Mouse (Mus musculus) kidney, adult 18-20 months (tissue): Measurements from ENCODE around the gene Gipc2.

Source experiments
- DNase-seq: peaks from one replicate; pipeline ENCODE4 v3.0.0; 2021

Gene Gipc2

GRCm38 (mm10) chr3:152064166-152064565 is 101.9 kb downstream of the Gipc2 start:
- no peak for DNase-seq

- DNase-seq = no peak
These were observed 103.2 kb downstream of the Gipc2 start for GRCm38 (mm10) chr3:152062806-152063205.

DNA sequence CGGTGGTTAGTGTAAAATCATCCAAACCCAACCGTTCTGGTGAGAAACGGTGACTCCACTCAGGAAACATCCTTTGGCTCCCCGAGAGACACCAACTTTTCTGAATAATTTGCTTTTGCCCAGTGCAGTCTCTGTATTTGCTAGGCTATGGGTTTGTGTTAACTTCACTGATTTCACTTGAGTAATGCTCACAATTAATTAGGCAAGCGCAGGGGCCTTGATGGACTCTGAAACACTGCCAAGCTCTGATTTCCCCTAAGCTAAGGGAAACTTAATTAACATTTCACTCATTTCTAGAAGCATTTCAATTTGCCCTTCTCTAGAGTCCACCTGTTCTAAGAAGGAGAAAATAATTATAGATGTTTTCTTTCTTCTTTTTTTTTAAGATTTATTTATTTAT is 104.9 kb downstream of the Gipc2 start:
- DNase-seq = no peak

- no peak for DNase-seq
These were observed 107.8 kb downstream of the Gipc2 start for GRCm38 (mm10) chr3:152058235-152058634.

DNA sequence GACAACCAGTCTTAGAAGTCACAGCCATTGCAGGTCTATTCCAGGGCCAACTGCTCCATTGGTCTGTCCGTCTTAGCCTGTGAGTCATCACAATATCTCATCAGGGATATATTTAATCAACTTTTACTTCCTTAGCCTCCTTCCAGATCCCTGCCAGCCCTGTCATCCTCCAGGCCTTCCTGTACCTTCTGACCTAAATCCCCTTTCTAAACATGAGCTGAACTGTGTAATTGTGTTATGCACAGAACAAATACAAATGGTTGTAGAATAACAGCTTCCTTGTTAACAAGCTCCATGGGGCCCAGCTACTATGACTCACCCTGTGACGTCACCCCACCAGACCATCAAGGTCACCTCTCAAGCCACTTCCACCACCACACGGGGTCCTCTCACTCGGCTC is 111.8 kb downstream of the Gipc2 start:
- DNase-seq = no peak

GRCm38 (mm10) chr3:152051959-152052358 is 114.1 kb downstream of the Gipc2 start:
- no peak for DNase-seq

DNA sequence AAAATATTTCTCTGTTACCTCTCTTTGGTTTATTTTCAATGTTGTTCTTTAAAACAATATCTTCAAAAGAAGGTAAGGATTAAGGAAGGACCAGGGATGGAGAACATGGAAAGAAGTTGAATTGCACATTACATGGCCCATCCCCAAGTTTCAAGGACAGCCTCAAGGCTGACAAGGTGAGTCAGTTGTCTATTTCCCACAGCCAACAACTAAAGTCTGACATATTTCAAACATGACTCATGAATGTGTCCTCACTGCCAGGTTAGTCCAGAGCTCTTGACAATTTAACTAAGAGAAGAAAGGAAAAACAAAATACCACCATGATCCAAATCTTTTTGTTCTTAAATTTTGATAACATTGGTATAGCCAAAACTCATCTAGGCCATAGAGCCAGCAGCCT is 118.1 kb downstream of the Gipc2 start:
- DNase-seq = no peak

DNA sequence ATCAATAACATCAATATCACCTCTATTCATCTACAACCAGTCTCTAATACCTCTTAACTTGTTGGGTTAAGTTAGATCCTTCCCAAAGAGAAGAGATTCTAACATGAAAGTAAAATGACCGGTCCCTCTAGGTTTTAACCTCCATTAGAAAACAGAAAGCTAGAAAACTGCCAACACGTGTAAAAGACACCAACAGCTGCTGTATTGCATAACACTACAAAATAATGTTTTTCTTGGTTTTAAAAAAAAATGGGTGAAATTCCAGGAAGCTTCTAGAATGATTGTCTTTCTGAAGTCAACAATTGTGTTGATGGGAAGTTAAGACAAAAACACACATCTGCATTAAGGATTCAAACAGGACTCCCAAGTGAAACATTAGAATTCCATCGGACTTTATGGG is 119.1 kb downstream of the Gipc2 start:
- DNase-seq = no peak
